Mouse (Mus musculus) left cerebral cortex, postnatal 14 days (tissue): ENCODE measurements at regions not wholly inside any gene's neighbourhood (a gene's known extent, or its start where the extent isn't known, plus 50 kb on each side); places are given as distances from the start of the nearest gene placed in this dataset.

Source experiments
- DNase-seq, 2 experiments: peaks; one replicate each; pipeline ENCODE4 v3.0.0; 2021 to 2022; ENCODE audit warnings: low spot score in 2 of 2, mixed read lengths in 1 of 2
- intact Hi-C: fragments of 180-260 bp; cut with DNase I; formaldehyde crosslinking; loops from one replicate; pipeline ENCODE4 v1.15.1; 2025

DNA sequence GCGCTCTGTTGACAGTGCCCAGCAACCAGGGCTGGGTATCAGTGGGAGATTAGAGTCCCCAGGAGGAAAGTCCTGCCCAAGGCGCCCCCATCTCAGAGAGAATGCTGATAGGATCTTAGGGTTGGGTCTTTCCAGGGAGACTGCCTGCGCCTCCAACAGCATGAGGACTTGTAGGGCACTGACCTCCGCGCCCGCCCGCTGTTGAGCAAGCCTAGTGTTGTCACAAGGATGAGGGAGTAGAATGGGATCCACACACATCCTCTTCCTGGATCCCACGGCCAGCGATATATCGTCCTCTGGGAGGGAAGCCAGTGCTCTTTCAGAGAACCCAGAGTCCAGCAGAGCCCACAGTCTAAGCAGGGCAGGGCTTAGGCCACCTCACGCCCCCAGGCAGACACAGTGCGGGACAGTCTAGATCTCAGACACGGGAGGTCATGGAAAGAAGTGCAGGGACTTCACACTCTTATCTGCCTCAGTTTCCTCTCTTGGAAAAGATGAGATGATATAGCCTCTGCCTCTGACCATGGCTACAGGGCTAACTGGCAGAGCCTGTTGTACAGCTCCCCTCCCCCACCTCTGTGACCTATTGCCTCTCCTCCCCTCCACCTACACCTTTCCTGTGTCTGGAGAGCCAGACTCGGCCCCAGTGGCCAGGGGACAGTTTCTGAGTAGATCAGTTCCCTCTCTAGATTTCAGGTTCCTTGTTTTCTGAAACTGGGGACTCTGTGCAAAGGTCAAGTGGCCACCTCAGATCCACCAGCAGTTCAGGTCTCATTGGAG, 52.0 kb upstream of the Dusp5 start:
- intact Hi-C loops = no loop called here
- no peak for DNase-seq

DNA sequence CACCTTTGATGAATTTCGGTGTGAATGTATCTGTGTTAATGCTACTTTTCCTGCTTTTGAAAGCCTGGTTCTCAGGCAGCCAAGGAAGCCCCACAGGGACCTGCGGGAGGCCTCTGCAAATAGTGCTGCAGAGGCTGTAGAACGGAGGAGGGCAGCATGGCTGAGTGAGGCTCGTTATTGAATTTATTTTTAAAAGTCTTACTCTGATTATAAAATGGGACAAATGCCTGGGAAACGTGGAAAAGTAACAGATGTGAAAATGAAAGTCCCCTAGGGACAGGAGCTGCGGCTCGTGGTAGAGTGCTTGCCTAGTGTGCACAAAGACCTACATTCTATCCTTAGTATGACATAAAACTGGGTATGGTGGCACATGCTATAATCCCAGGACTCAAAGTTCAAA, 59.7 kb upstream of the Dusp5 start:
- DNase-seq = peak; percentile 42 to 70
- intact Hi-C loops = no loop called here

- DNase-seq = no peak
- intact Hi-C loops = no loop called here
Measured at GRCm38 (mm10) chr19:53464681-53465080, 64.2 kb upstream of the Dusp5 start.

- DNase-seq = no peak
- intact Hi-C loops = no loop called here
Measured at GRCm38 (mm10) chr19:53464135-53464534, 64.8 kb upstream of the Dusp5 start.

DNA sequence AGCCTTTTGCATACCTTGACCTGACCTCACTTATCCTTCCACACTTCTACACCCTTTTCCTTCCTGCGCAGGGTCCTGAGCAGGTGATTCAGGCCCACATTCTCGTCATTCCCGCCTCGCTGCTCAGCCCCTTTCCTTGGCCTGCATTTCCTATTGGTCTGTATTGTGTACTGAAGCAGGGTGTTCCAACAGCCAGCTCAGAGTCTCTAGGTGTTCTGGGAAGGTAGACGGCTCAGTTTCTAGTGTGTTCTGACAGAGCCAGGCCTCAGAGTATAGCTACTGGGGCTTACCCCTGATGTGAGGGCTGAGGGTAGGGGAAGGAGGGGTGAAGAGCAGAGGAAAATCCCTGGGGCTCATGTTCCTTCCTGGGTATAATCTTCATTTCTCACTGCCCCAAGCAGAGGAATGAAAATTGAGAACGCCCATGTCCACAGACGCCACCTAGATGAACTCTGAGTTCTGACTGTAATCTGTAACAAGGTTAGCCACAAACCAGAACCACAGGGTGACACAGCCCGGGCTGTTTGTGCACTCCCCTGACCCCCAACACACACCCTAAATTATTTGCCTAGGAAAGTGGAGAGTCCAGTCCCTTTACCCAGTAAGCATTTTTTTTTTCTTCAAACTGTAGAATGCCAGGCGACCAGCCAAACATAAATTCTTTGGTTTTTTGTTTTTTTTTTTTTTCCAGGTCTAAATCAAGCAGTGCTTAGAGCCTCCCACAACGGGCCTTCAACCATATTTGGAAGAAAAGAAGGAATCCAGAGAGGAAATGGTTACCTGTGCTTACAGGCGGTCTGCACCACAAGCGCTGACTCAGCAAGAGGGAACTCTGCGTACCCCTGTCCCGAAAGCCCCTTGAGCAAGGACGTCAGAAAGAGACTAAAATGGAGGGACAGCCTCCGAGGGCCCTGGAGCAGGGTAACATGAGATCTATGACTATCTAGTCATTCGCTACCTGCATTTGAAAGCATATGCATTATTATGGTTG, 67.6 kb upstream of the Dusp5 start:
- intact Hi-C loops = no loop called here
- no peak for DNase-seq

DNA sequence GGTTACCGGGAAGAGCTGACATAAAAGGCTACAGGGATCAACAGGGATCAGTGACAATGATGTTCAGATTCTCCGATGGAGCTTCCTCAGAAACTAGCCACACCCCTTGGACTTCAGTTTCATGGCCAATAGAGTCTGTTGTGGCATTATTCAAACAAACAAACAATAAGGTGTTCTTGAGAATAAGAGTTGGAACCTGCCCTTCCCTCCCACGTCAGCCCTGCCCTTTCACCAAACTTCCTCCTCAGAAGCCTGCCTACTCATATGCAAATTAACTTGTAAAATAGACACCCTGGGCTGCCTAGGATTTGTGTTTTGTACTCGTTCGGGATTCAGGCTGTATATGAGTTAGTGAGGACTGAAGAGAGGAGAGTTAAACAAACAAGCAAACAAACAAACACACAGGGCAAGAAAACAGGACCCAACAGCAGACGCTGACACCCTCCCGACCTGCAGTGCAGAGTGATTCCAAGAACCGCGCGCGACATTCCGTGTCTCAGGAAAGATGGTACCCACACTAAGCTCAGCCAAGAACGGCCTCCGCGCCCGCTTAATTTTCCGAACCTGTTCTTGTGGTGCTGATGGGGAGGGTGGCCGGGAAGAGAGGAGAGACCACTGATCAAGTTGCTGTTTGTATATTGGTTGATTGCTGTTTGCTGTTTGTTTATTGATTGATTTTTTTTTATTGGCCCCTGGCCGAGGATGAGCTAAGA, 68.4 kb upstream of the Dusp5 start:
- DNase-seq = no peak
- intact Hi-C loops = no loop called here

GRCm38 (mm10) chr19:53459407-53459788, 69.0 kb upstream of the Smndc1 start:
- intact Hi-C loops = no loop called here
- no peak for DNase-seq

- intact Hi-C loops = no loop called here
- no peak for DNase-seq
Measured at GRCm38 (mm10) chr19:53458770-53459406, 68.5 kb upstream of the Smndc1 start.

GRCm38 (mm10) chr19:53456681-53457080, 66.3 kb upstream of the Smndc1 start:
- intact Hi-C loops = no loop called here
- no peak for DNase-seq

DNA sequence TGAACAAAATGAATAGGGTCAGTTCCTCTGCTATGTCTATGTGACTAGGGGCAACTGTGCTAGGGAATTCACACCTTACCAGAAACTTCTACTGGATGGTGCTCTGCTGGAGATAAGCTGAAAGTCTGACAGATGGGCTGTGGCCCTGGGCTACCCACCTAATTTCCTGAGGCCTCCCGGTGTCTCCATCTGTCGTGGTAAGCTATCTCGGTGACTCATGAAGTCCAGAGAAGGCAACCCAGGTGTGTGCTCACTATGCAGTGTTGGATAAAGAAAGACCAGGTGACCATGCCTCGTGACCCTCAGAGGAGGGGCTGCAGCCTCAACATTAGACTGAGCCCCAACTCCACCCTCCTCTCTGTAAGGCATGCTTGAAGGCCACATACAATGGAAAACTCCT, 64.2 kb upstream of the Smndc1 start:
- intact Hi-C loops = no loop called here
- DNase-seq = no peak

DNA sequence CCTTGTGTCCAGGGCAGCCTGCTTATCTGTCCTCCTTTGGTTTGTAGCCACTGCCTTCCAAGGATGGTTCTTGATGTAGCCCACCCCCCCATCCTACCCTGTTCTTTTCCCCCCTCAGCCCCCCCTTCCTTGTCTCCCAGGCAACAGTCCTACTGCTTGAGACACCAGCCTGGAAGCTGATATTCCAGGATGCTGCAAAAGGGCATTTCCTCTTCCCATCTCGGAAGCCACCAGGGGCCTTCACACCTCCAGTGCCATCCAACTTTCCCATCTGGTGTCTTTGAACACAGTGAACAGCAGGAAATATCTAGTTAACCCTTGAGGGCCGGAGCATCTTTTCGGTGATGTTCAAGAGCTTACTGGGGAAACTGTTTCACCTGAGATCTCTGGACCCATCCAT, 63.7 kb upstream of the Smndc1 start:
- peak in 1 of 2 experiments; percentile 52 for DNase-seq
- intact Hi-C loops = no loop called here

DNA sequence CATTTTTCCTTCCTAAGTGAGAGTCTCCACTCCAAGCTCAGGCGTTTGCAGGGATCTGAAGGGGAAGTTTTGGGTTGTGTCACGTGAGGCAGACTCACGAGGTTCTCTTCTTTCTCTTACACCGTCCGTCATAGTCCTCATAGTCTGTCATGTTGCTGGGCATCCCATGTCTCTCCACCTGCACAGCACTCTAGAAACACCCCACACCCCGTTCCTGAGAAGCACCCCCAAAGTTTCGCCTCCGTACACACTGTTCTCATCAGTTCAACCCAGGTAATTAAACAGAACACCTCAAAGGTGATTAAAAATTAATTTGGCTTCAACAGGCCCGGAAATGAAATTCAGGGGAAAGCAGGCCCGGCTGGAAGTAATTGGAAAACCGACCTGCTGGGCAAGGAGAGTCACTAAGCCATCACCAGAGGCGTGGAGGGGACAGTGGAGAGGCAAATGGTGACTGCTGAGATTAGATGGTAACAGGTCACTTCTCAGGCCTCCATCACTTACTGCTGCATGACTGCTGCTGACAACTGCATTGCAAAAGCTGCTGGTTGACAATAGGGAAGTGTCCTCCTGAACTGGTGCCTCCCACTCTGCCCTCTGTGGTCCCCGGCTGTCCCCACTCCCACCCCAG, 63.1 kb upstream of the Smndc1 start:
- DNase-seq = no peak
- intact Hi-C loops = no loop called here

DNA sequence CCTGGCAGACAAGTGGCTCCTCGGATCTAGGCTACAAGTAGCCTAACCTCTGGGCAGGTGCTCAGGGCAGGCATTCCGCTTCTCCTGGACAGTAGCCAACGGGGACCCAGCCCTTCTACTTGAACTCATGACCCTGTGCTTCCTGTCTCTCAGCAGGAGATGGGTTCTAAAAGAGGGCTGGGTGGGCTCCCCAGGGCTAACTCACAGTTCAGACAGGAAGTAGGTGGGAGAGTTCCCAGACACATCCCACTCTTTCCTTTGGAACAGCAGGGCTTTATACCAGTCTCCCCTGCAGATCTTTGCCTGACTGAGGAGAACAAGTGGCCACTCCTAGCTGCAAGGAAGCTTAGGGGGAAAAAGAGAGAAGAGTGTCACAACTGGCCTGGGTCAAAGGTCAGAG, 62.0 kb upstream of the Smndc1 start:
- intact Hi-C loops = no loop called here
- no peak for DNase-seq

- intact Hi-C loops = no loop called here
- peak; percentile 34 to 45 for DNase-seq
Measured at GRCm38 (mm10) chr19:53451388-53451922, 61.1 kb upstream of the Smndc1 start.

- no peak for DNase-seq
- intact Hi-C loops = no loop called here
Measured at GRCm38 (mm10) chr19:53450624-53451387, 60.4 kb upstream of the Smndc1 start.

DNA sequence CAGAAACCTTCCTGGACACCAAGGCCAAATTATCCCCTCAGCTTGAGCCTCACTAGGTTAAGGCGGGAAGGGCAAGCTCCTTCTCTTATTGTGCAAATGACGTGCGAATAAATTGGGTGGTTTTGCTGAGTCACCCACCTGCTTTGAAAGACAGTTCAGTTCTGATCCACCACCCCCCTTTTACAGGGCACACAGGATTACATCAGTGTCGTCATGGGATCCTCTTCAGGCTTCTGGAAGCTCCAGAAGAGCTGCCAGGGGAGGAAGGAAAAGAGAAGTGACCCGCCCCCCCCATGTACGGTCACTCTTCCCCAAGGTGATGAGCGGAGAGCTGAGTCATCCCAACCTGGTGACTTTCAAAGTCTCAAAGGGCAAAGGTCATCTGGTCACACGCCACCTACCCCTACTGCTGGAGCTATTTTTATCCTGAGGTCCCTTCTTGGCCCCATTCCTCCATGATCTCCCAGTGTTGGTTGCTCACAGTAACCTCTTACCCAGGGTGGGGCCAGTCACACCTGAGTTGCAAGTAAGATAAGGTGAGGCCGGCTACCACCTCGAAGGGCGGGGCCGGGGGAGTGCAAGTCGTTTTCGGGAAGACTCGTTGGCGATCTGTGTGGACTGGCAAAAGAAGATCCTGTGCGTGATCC, 58.9 kb upstream of the Smndc1 start:
- intact Hi-C loops = no loop called here
- no peak for DNase-seq

DNA sequence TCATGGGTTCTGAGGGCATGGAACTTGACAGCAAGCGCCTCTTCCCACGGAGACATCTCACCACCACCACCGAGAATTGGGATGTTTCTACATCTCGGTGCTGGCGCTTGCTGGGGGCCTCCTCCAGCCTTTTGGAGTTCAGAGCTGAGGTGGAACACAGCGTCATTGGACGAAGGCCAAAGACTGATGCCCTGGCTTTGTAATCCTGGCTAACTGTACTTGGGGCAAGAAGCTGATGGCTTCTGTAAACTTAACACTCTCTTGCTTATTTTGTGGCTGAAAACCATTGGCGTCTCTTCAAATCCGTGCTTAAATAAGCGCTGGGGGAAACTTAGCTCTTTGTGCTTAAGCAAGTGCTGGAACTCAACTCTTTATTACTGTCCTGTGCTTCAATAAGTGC, 57.8 kb upstream of the Smndc1 start:
- DNase-seq = no peak
- intact Hi-C loops = no loop called here

- no peak for DNase-seq
- intact Hi-C loops = no loop called here
Measured at GRCm38 (mm10) chr19:53447754-53448153, 57.4 kb upstream of the Smndc1 start.
